Mouse (Mus musculus) limb, embryonic 10.5 days (tissue): ENCODE measurements at regions not wholly inside any gene's neighbourhood (a gene's known extent, or its start where the extent isn't known, plus 50 kb on each side); places are given as distances from the start of the nearest gene placed in this dataset.
A peak's percentile ranks its signal among the peaks of the same experiment; 100 is the strongest.
"Not testable (repeated sequence)": the region's sequence is repeated elsewhere in the genome, so short reads cannot be mapped to it uniquely, and the experiment has no call there.

Experiments
- DNase-seq: peaks from one replicate; pipeline ENCODE4 v3.0.0-alpha.2; 2017; ENCODE audit warnings: low spot score
- H3K27ac ChIP-seq: fragments of 300-500 bp; sonication (generic); 2 replicates; pipeline ENCODE4 v1.5.1; 2016; ENCODE audit warnings: mild to moderate bottlenecking
- H3K27me3 ChIP-seq: fragments of 300-500 bp; sonication (generic); 2 replicates; pipeline ENCODE4 v1.6.1; 2016; ENCODE audit warnings: low read depth, mild to moderate bottlenecking; ENCODE audit not compliant: poor library complexity, severe bottlenecking
- H3K36me3 ChIP-seq: fragments of 300-500 bp; sonication (generic); 2 replicates; pipeline ENCODE4 v1.6.1; 2016; ENCODE audit warnings: mild to moderate bottlenecking, moderate library complexity
- H3K4me1 ChIP-seq: fragments of 300-500 bp; sonication (generic); 2 replicates; pipeline ENCODE4 v1.6.1; 2016
- H3K4me3 ChIP-seq: fragments of 300-500 bp; sonication (generic); 2 replicates; pipeline ENCODE4 v1.5.1; 2016; ENCODE audit warnings: mild to moderate bottlenecking, moderate library complexity
- H3K9me3 ChIP-seq: fragments of 300-500 bp; sonication (generic); replicated peaks from 2 replicates; pipeline ENCODE4 v1.6.1; 2016; ENCODE audit warnings: mild to moderate bottlenecking
- WGBS: fragments of 180-500 bp; shearing (Covaris S2); methylation state at CpG from one replicate; pipeline ENCODE4 v1.1.7; 2016; 5-methylcytosine and 5-hydroxymethylcytosine counted together

GRCm38 (mm10) chr8:20436956-20437355 is 73.9 kb upstream of the Gm15319 start:
- H3K36me3 ChIP-seq, H3K27ac ChIP-seq, H3K27me3 ChIP-seq, H3K4me3 ChIP-seq, H3K9me3 ChIP-seq, H3K4me1 ChIP-seq: not testable (repeated sequence)
- 66% methylated on average over 4 of the region's 4 CpGs for WGBS
- DNase-seq: peak; percentile 12

DNA sequence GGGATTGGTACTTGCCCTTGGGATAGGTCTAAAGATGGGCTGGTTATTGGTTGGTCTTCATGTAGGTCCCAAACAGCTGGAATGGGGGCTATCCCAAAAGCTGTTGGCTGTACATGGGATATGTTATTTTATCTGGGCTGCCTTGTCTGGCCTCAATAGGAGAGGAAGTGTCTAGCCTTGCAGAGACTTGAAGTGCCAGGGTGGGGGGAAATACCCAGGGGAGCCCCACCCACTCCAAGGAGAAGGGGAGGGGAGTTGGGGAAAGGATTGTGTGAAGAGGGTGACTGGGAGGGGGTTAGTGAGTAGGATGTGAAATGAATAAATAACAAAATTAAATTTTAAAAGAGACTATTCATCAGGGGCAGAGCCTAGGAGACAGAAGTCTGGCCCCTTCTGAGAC is 70.2 kb upstream of the Gm15319 start:
- H3K27me3 ChIP-seq, H3K9me3 ChIP-seq, H3K36me3 ChIP-seq: not testable (repeated sequence)

GRCm38 (mm10) chr8:20429469-20429868 is 66.5 kb upstream of the Gm15319 start:
- not testable (repeated sequence) for H3K4me3 ChIP-seq, H3K36me3 ChIP-seq, H3K27me3 ChIP-seq, H3K4me1 ChIP-seq, DNase-seq, H3K9me3 ChIP-seq, H3K27ac ChIP-seq
- WGBS: 87% methylated on average over 4 of the region's 4 CpGs

More for the DNA sequence above, 70.2 kb upstream of the Gm15319 start:
- H3K4me1 ChIP-seq, DNase-seq, H3K4me3 ChIP-seq, H3K27ac ChIP-seq: not testable (repeated sequence)

GRCm38 (mm10) chr8:20424903-20425222 is 61.9 kb upstream of the Gm15319 start:
- not testable (repeated sequence) for H3K36me3 ChIP-seq, H3K27ac ChIP-seq, H3K4me1 ChIP-seq, H3K27me3 ChIP-seq, H3K9me3 ChIP-seq
- DNase-seq: peak; percentile 20
- peak overlapping the region; percentile 53 for H3K4me3 ChIP-seq
- WGBS: 40% methylated on average over 3 of the region's 3 CpGs

DNA sequence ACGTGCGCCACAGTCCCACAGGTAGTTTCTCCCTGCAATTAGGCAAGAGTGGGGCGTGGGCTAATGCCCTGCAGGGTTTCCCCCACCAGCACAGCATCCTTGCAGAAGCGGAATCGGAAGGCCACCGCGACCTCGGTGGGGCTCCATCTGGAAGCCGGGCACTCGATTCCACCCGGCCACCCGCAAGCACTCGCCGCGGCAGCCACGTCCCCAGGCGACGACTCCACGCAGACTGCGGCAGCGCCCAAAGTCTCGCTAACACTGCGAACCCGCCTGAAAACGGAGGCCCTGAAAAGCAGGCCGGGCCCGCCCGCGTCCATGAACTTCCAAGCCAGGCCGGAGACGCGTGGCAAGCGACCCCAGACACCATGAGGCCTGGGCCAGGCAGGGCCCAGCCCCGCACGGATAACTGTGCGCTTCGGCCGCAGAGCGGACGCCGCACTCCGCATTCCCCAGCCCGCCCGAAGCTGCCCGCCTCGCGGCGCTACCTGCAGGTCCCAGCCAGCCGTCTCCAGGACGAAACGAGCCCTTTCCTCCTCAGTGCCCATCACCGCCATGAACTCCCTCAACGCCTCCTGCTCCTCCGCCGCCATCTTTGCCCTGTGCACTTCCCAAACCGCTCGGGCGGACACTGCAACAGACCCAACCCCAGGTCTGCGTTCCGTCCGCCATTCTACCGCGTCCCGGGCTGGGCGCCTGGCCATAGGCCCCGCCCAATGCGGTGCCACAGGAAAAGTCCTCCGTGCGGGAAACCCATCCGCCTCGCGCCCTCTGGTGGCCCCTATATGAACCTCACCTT is 61.3 kb upstream of the Gm15319 start:
- peak overlapping the region; percentile 53 for H3K4me3 ChIP-seq
- H3K27ac ChIP-seq: peak overlapping the region; percentile 81
- 7% methylated on average over 70 of the region's 72 CpGs for WGBS
- DNase-seq: peak; percentile 98
- not testable (repeated sequence) for H3K4me1 ChIP-seq, H3K27me3 ChIP-seq, H3K9me3 ChIP-seq, H3K36me3 ChIP-seq

GRCm38 (mm10) chr8:20420807-20421206 is 57.8 kb upstream of the Gm15319 start:
- not testable (repeated sequence) for H3K9me3 ChIP-seq, H3K36me3 ChIP-seq, H3K27ac ChIP-seq, H3K4me1 ChIP-seq, H3K4me3 ChIP-seq, DNase-seq, H3K27me3 ChIP-seq
